Mouse (Mus musculus): ENCODE data around the gene Mesd. TPM values are rescaled to one million over a fixed set of nuclear protein-coding genes. Genes with fewer than 3 reads are reported as not detected.

Gene Mesd
- polyA plus RNA-seq, 1 experiment from 2014 or later: 97.9 TPM

DNA sequence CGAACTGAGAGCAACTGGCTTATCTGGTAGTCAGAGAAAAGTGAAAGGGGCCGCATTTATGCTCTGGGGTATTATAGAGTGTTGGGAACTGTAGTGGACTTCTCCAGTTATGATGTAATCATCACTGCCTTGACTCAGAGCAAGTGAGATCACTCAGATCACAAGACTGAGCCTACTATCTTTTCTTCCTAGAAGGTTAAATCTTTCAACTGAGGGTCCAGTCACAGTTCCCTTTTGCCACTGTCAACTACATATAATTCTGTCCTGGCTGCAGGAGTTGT is 27.1 kb upstream of the Mesd start:
- ATAC-seq (no peak), DNase-seq (ENCODE audit: low spot score) (peak; percentile 36)
- Histone ChIP-seq H3K9ac (replicated peaks; ENCODE audit: low read depth) (no peak overlapping the region), H3K27ac (ENCODE audit: low read length) (no peak overlapping the region), H3K9me3 (ENCODE audit: low read length) (no peaks in the 10 kb centered on the region), H3K4me2 (replicated peaks; ENCODE audit: low read depth, low read length) (no peak overlapping the region), H3K27me3 (replicated peaks; ENCODE audit: insufficient read depth, low read length) (no peaks in the 10 kb centered on the region), H3K36me3 (ENCODE audit: insufficient read depth, low read length) (no peaks in the 10 kb centered on the region), H3K4me3 (ENCODE audit: low read depth, low read length) (no peak overlapping the region), H3K4me1 (ENCODE audit: insufficient read depth, low read depth, low read length) (no peaks in the 10 kb centered on the region)
- TF ChIP-seq EP300 (IDR thresholded peaks at IDR 0.05) (no peak), CTCF (IDR thresholded peaks at IDR 0.05) (no peak)
- 52% methylated on average over 2 of the region's 2 CpGs for WGBS

GRCm38 (mm10) chr7:83857921-83858320 is 26.3 kb upstream of the Mesd start:
- H3K27ac ChIP-seq (ENCODE audit: low read length): no peak overlapping the region
- 89% methylated on average over 3 of the region's 3 CpGs for whole genome bisulfite sequencing
- no peaks in the 10 kb centered on the region for H3K4me1 ChIP-seq (ENCODE audit: insufficient read depth, low read depth, low read length)
- no peaks in the 10 kb centered on the region for H3K27me3 ChIP-seq (replicated peaks; ENCODE audit: insufficient read depth, low read length)
- ATAC-seq: no peak
- no peak overlapping the region for H3K9ac ChIP-seq (replicated peaks; ENCODE audit: low read depth)
- TF ChIP-seq EP300 (IDR thresholded peaks at IDR 0.05) (no peak), CTCF (IDR thresholded peaks at IDR 0.05) (no peak)
- DNase-seq (ENCODE audit: low spot score): no peak
- no peaks in the 10 kb centered on the region for H3K9me3 ChIP-seq (ENCODE audit: low read length)
- no peaks in the 10 kb centered on the region for H3K36me3 ChIP-seq (ENCODE audit: insufficient read depth, low read length)
- no peak overlapping the region for H3K4me3 ChIP-seq (ENCODE audit: low read depth, low read length)
- no peak overlapping the region for H3K4me2 ChIP-seq (replicated peaks; ENCODE audit: low read depth, low read length)

GRCm38 (mm10) chr7:83859378-83860083 is 24.7 kb upstream of the Mesd start:
- Histone ChIP-seq H3K4me2 (replicated peaks; ENCODE audit: low read depth, low read length) (no peak overlapping the region), H3K4me3 (ENCODE audit: low read depth, low read length) (no peak overlapping the region), H3K27me3 (replicated peaks; ENCODE audit: insufficient read depth, low read length) (no peaks in the 10 kb centered on the region), H3K9me3 (ENCODE audit: low read length) (no peaks in the 10 kb centered on the region), H3K36me3 (ENCODE audit: insufficient read depth, low read length) (no peaks in the 10 kb centered on the region), H3K27ac (ENCODE audit: low read length) (no peak overlapping the region), H3K4me1 (ENCODE audit: insufficient read depth, low read depth, low read length) (no peaks in the 10 kb centered on the region), H3K9ac (replicated peaks; ENCODE audit: low read depth) (no peak overlapping the region)
- DNase-seq (ENCODE audit: low spot score) (peak; percentile 68), ATAC-seq (peak; percentile 78)
- no peak for TF ChIP-seq CTCF (IDR thresholded peaks at IDR 0.05)
- TF ChIP-seq EP300 (IDR thresholded peaks at IDR 0.05): no peak
- 43% methylated on average over 4 of the region's 4 CpGs for WGBS

GRCm38 (mm10) chr7:83863554-83863953 is 20.7 kb upstream of the Mesd start:
- 23% methylated on average over 2 of the region's 2 CpGs for WGBS
- Histone ChIP-seq H3K4me3 (ENCODE audit: low read depth, low read length) (no peak overlapping the region), H3K9ac (replicated peaks; ENCODE audit: low read depth) (no peak overlapping the region), H3K36me3 (ENCODE audit: insufficient read depth, low read length) (no peaks in the 10 kb centered on the region), H3K4me1 (ENCODE audit: insufficient read depth, low read depth, low read length) (no peaks in the 10 kb centered on the region), H3K4me2 (replicated peaks; ENCODE audit: low read depth, low read length) (no peak overlapping the region), H3K9me3 (ENCODE audit: low read length) (no peaks in the 10 kb centered on the region), H3K27ac (ENCODE audit: low read length) (no peak overlapping the region), H3K27me3 (replicated peaks; ENCODE audit: insufficient read depth, low read length) (no peaks in the 10 kb centered on the region)
- DNase-seq (ENCODE audit: low spot score): no peak
- no peak for ATAC-seq
- no peak for TF ChIP-seq CTCF (IDR thresholded peaks at IDR 0.05)

GRCm38 (mm10) chr7:83868200-83868599 is 16.1 kb upstream of the Mesd start:
- peak; percentile 65; the same call in 1 of the 2 replicates for TF ChIP-seq EP300 (IDR thresholded peaks at IDR 0.05)
- no peak for TF ChIP-seq CTCF (IDR thresholded peaks at IDR 0.05)
- ATAC-seq: peak; percentile 64
- H3K9ac ChIP-seq (replicated peaks; ENCODE audit: low read depth): no peak overlapping the region
- peak; percentile 69 for DNase-seq (ENCODE audit: low spot score)
- H3K4me3 ChIP-seq (ENCODE audit: low read depth, low read length): no peak overlapping the region
- no peaks in the 10 kb centered on the region for H3K27me3 ChIP-seq (replicated peaks; ENCODE audit: insufficient read depth, low read length)
- no peaks in the 10 kb centered on the region for H3K36me3 ChIP-seq (ENCODE audit: insufficient read depth, low read length)
- no peaks in the 10 kb centered on the region for H3K9me3 ChIP-seq (ENCODE audit: low read length)
- H3K4me1 ChIP-seq (ENCODE audit: insufficient read depth, low read depth, low read length): no peaks in the 10 kb centered on the region
- no peak overlapping the region for H3K27ac ChIP-seq (ENCODE audit: low read length)
- no peak overlapping the region for H3K4me2 ChIP-seq (replicated peaks; ENCODE audit: low read depth, low read length)
- 56% methylated on average over 3 of the region's 3 CpGs for WGBS

DNA sequence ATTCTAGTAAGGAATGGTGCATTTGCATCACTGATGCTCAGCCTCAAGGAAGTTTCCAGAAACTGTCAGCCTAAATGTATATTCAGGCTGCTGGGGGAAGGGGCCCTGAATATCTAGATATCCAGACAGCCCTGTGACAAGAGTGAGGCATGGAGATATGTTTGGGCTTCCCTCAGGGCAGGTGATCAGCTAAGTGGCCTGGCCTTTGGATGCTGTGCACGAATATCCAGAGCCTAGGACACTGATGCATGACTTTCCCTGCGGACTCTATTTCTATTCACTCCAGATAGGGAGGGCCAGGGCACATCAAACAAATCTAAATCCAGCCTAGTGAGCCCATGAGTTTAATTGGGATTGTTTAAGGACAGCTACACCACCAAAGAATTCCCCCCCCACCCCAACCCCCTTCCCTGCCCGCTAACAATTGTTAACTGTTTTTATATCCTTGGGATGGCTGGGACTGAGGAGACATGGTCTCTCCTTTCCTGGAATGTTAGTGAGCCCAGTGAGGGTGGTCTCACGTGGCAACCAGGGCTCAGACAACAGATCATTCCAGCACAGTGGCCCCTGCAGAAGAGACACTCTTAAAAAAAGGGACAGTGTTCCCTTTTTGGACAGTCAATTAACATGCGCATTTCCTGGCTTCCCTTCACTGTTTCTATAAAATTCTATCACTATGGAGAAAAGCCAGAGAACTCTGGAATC is 14.3 kb upstream of the Mesd start:
- no peak overlapping the region for H3K4me3 ChIP-seq (ENCODE audit: low read depth, low read length)
- DNase-seq (ENCODE audit: low spot score) (no peak), ATAC-seq (no peak)
- TF ChIP-seq EP300 (IDR thresholded peaks at IDR 0.05): no peak
- TF ChIP-seq CTCF (IDR thresholded peaks at IDR 0.05): no peak
- H3K4me2 ChIP-seq (replicated peaks; ENCODE audit: low read depth, low read length): no peak overlapping the region
- H3K27ac ChIP-seq (ENCODE audit: low read length): no peak overlapping the region
- H3K9me3 ChIP-seq (ENCODE audit: low read length): no peaks in the 10 kb centered on the region
- no peaks in the 10 kb centered on the region for H3K27me3 ChIP-seq (replicated peaks; ENCODE audit: insufficient read depth, low read length)
- H3K4me1 ChIP-seq (ENCODE audit: insufficient read depth, low read depth, low read length): no peaks in the 10 kb centered on the region
- WGBS: 40% methylated on average over 5 of the region's 5 CpGs
- H3K9ac ChIP-seq (replicated peaks; ENCODE audit: low read depth): no peak overlapping the region
- no peaks in the 10 kb centered on the region for H3K36me3 ChIP-seq (ENCODE audit: insufficient read depth, low read length)

Measured in lung, postnatal 0 days (tissue).